In the genomic region with DNA sequence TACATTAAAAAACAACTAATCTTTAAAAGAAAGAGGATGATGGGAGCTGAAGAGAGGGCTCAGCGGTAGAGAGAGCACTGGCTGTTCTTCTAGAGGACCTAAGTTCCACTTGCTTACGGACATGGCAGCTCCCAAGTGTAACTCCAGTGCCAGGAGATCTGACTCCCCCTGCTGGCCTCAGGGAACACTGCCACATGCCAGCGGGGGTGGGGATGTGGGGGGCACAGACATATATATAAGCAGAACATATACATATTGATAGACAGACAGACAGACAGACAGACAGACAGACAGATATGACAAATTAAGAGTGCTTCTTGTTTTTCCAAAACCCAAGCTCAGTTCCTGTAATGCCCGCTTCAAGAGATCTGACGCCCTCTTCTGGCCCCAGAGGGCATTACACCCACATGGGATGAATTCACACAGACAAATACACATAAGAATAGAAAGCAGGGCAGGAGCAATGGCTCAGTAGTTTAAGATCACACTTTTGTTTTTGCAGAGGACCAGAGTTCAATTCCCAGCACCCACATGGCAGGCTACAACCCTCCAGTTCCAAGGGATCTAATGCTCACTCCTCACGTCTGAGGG, we compare ENCODE assay signal across 13 mouse cellular contexts. TPM values are rescaled to one million over a fixed set of nuclear protein-coding genes. Genes with fewer than 3 reads are reported as not detected.
DNase-seq lines count a peak whose midpoint lies in the region; ATAC-seq and TF ChIP-seq lines count a peak whose summit lies in the region.
"Had no signal": no experiment of that assay in that cellular context is flagged by ENCODE, and none has a peak within 500 bp of the region (broad histone marks: within the 10 kb centered on the region; RNA-seq: fewer than 3 reads in every experiment).

No protein-coding gene starts in this region.

- H3K9me3 ChIP-seq in kidney, embryonic 16.5 days (ENCODE audit: low read length), result peaks cover 2% of the 10 kb centered on the region; the same call in 1 of the 2 replicates
- H3K9me3 ChIP-seq: limb, embryonic 15.5 days; stomach, embryonic 15.5 days had no signal

- WGBS in kidney, embryonic 16.5 days, result 88% methylated on average over 6 of the region's 6 CpGs
- 77% methylated on average over 6 of the region's 6 CpGs for WGBS in bone marrow, adult 2 months

- H3K36me3 ChIP-seq in kidney, embryonic 16.5 days (ENCODE audit: insufficient read depth, low read length), result no peaks in the 10 kb centered on the region
- H3K36me3 ChIP-seq: G1E; limb, embryonic 15.5 days; stomach, embryonic 15.5 days had no signal

- H3K27me3 ChIP-seq in kidney, embryonic 16.5 days (ENCODE audit: insufficient read depth, low read length), result no peaks in the 10 kb centered on the region
- H3K27me3 ChIP-seq: limb, embryonic 15.5 days; stomach, embryonic 15.5 days had no signal

- no peak overlapping the region for H3K4me2 ChIP-seq in kidney, embryonic 16.5 days (replicated peaks; ENCODE audit: low read depth, low read length)
- H3K4me2 ChIP-seq: limb, embryonic 15.5 days; stomach, embryonic 15.5 days had no signal

- no peak for DNase-seq in kidney, postnatal 14 days
- peak; percentile 60 for DNase-seq in 3134 (ENCODE audit: extremely low read depth, insufficient read length, low spot score)
- DNase-seq in B cell, adult 2 months, result peak; percentile 25 to 30
- no peak for DNase-seq in cerebellum, postnatal 4 days (ENCODE audit: low spot score in 2 of 2)
- no peak for DNase-seq in urinary bladder, postnatal 4 days (ENCODE audit: low spot score in 2 of 2)
- DNase-seq: adrenal gland, postnatal 14 days; right cerebral cortex, postnatal 4 days had no signal

- peaks cover 27% of the 10 kb centered on the region for H3K4me1 ChIP-seq in kidney, embryonic 16.5 days (ENCODE audit: insufficient read depth, low read length)
- H3K4me1 ChIP-seq in bone marrow, adult 2 months (ENCODE audit: control insufficient read depth, insufficient read depth, low read length), result no peaks in the 10 kb centered on the region; the same call in 1 of the 2 replicates

- no peak overlapping the region for H3K9ac ChIP-seq in kidney, embryonic 16.5 days (replicated peaks; ENCODE audit: low read length)
- H3K9ac ChIP-seq: limb, embryonic 15.5 days; stomach, embryonic 15.5 days had no signal

- peak overlapping the region; percentile 76; the same call in 1 of the 2 replicates for H3K27ac ChIP-seq in kidney, embryonic 16.5 days (ENCODE audit: low read length)
- no peak overlapping the region for H3K27ac ChIP-seq in bone marrow, adult 2 months (ENCODE audit: control insufficient read depth, insufficient read depth, low read depth, low read length, poor library complexity)
- H3K27ac ChIP-seq: limb, embryonic 15.5 days; stomach, embryonic 15.5 days had no signal

- H3K4me3 ChIP-seq in kidney, embryonic 16.5 days (ENCODE audit: low read length), result no peak overlapping the region
- H3K4me3 ChIP-seq in bone marrow, adult 2 months (replicated peaks; ENCODE audit: control insufficient read depth, low read depth, low read length), result no peak overlapping the region
- H3K4me3 ChIP-seq: limb, embryonic 15.5 days; stomach, embryonic 15.5 days had no signal

- no peak for ATAC-seq in kidney, embryonic 16.5 days (ENCODE audit: low FRiP score, low TSS enrichment)
- ATAC-seq: inflammation-experienced regulatory T-cells, adult 6 months had no signal

- TF ChIP-seq CTCF in bone marrow, adult 2 months (IDR thresholded peaks at IDR 0.05; ENCODE audit: control insufficient read depth, insufficient read depth, low read length), result peak; percentile 5; the same call in 1 of the 2 replicates

- TF ChIP-seq POLR2A in bone marrow, adult 2 months (IDR thresholded peaks at IDR 0.05; ENCODE audit: borderline replicate concordance, control insufficient read depth, low read depth, low read length), result no peak

RNA-seq across cellular contexts. Expression of a gene that starts 21.5 kb away (rescaled TPM):
- 20.0 and 23.9 TPM in 2 replicates for polyA plus RNA-seq in kidney, embryonic 16.5 days (2015; fragmentation: Nextera tagmentation; extraction: Ambion mirVana)
- polyA plus RNA-seq in bone marrow, adult 2 months (2011; ENCODE audit: insufficient read depth, insufficient read length, low replicate concordance, missing spikeins), result 0.29 TPM in 1 of 2 replicates, not detected in the other

RNA-seq across cellular contexts. Expression of a gene that starts 48.9 kb away (rescaled TPM):
- 1.9 and 2.6 TPM in 2 replicates for polyA plus RNA-seq in kidney, embryonic 16.5 days (2015; fragmentation: Nextera tagmentation; extraction: Ambion mirVana)
- polyA plus RNA-seq in bone marrow, adult 2 months (2011; ENCODE audit: insufficient read depth, insufficient read length, low replicate concordance, missing spikeins), result 24.0 and 49.2 TPM in 2 replicates

Comparison
In these comparisons a context has a peak if more than half of its experiments do, and no peak if none do; other contexts are left out.
1. DNase-seq: peak in 3134 (single experiment) and B cell, adult 2 months (2 of 2); none in kidney, postnatal 14 days (single experiment), cerebellum, postnatal 4 days (0 of 2) and urinary bladder, postnatal 4 days (0 of 2).
2. RNA of a gene that starts 21.5 kb away (polyA plus RNA-seq): 20.0 to 23.9 TPM in kidney, embryonic 16.5 days; 0.29 TPM in bone marrow, adult 2 months; every median in the first group is over 10 times any median in the second.